Mouse (Mus musculus): ENCODE results near the gene Urgcp. TPM values are rescaled to one million over a fixed set of nuclear protein-coding genes. Genes with fewer than 3 reads are reported as not detected.

The Urgcp gene
- polyA plus RNA-seq, 1 experiment from 2014 or later = 16.0 TPM

- Histone ChIP-seq H3K9me3 (replicated peaks; ENCODE audit: control insufficient read depth, low read length) (no peaks in the 10 kb centered on the region), H3K4me1 (ENCODE audit: control insufficient read depth, insufficient read depth, low read length) (peaks cover 4% of the 10 kb centered on the region; the same call in 1 of the 2 replicates), H3K36me3 (ENCODE audit: control insufficient read depth, insufficient read depth, low read length) (no peaks in the 10 kb centered on the region), H3K4me3 (ENCODE audit: low read depth, low read length) (peak overlapping the region; percentile 75), H3K27me3 (replicated peaks; ENCODE audit: control insufficient read depth, insufficient read depth, low read length) (no peaks in the 10 kb centered on the region), H3K27ac (ENCODE audit: low read depth, low read length) (0 out of 2 replicates have a peak overlapping the region, but pooled peaks have one; percentile 91), H3K4me2 (ENCODE audit: low read length) (peak overlapping the region; percentile 65), H3K9ac (ENCODE audit: low read length) (peak overlapping the region; percentile 89)
- DNase-seq (ENCODE audit: low spot score) = no peak
- ATAC-seq = peak; percentile 47
- WGBS = 16% methylated on average over 6 of the region's 6 CpGs
Measured at GRCm38 (mm10) chr11:5762633-5762982, 432 bp upstream of the Urgcp start.

DNA sequence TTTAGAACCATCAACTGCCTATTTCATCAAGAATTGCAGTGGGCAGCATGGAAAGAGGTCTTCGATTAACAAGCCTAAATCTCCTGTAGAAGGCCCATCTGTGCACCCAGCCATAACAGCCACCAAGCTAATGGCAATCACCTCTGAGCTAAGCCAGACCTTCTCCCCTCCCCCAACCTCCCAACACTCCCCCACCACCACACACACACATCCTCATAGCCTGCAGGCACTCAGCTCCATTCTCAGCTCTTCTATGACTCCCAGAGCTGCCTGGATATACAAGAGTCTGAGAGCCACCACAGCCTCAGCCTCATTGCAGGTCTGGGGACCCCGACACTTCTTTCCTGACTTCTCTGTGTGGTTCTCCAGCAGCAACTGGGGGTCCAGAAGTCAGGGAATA, 8.4 kb downstream of the Urgcp start:
- Histone ChIP-seq H3K4me3 (ENCODE audit: low read depth, low read length) (no peak overlapping the region), H3K27me3 (replicated peaks; ENCODE audit: control insufficient read depth, insufficient read depth, low read length) (no peaks in the 10 kb centered on the region), H3K4me1 (ENCODE audit: control insufficient read depth, insufficient read depth, low read length) (no peaks in the 10 kb centered on the region), H3K9me3 (replicated peaks; ENCODE audit: control insufficient read depth, low read length) (no peaks in the 10 kb centered on the region), H3K4me2 (ENCODE audit: low read length) (no peak overlapping the region), H3K27ac (ENCODE audit: low read depth, low read length) (no peak overlapping the region), H3K36me3 (ENCODE audit: control insufficient read depth, insufficient read depth, low read length) (no peaks in the 10 kb centered on the region), H3K9ac (ENCODE audit: low read length) (no peak overlapping the region)
- 86% methylated on average over 2 of the region's 2 CpGs for WGBS
- DNase-seq (ENCODE audit: low spot score) (no peak), ATAC-seq (no peak)

DNA sequence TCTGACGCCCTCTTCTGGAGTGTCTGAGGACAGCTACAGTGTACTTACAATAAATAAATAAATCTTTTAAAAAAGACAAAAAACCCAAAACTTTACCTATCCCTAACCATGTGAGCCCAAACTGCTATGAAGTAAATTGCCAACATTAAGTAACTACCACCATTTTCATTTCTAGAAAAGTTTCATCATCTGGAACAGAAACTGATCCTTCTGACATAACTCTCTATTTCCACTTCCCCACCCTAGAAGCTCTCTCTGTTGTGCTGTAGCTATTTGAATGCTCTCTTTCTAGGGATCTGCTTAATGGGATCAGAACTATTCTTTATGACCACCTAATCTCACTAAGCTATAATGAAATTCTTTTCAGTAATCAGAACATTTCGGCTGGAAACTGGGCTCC, 17.2 kb downstream of the Urgcp start:
- no peak overlapping the region for H3K4me3 ChIP-seq (ENCODE audit: low read depth, low read length)
- H3K9ac ChIP-seq (ENCODE audit: low read length) = no peak overlapping the region
- no peaks in the 10 kb centered on the region for H3K9me3 ChIP-seq (replicated peaks; ENCODE audit: control insufficient read depth, low read length)
- H3K27me3 ChIP-seq (replicated peaks; ENCODE audit: control insufficient read depth, insufficient read depth, low read length) = no peaks in the 10 kb centered on the region
- H3K4me2 ChIP-seq (ENCODE audit: low read length) = no peak overlapping the region
- H3K36me3 ChIP-seq (ENCODE audit: control insufficient read depth, insufficient read depth, low read length) = no peaks in the 10 kb centered on the region
- 76% methylated on average over 2 of the region's 2 CpGs for WGBS
- peaks cover 2% of the 10 kb centered on the region; the same call in 1 of the 2 replicates for H3K4me1 ChIP-seq (ENCODE audit: control insufficient read depth, insufficient read depth, low read length)
- DNase-seq (ENCODE audit: low spot score) = no peak
- no peak overlapping the region for H3K27ac ChIP-seq (ENCODE audit: low read depth, low read length)
- ATAC-seq = no peak

DNA sequence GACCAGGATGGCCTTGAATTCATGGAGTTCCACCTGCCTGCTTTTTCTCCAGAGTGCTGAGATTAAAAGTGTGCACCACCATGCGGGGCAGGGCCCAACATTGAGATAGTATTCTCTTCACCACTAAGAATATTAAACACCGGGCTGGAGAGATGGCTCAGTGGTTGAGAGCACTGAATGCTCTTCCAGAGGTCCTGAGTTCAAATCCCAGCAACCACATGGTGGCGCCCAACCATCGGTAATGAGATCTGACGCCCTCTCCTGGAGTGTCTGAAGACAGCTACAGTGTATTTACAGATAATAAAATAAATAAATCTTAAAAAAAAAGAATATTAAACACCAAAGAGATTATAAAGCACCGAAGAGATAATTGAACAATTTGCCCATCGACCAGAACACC, 20.1 kb downstream of the Urgcp start:
- H3K4me1 ChIP-seq (ENCODE audit: control insufficient read depth, insufficient read depth, low read length) = peaks cover 3% of the 10 kb centered on the region; the same call in 1 of the 2 replicates
- 75% methylated on average over 7 of the region's 7 CpGs for WGBS
- H3K4me2 ChIP-seq (ENCODE audit: low read length) = no peak overlapping the region

GRCm38 (mm10) chr11:5740965-5741627, 21.1 kb downstream of the Urgcp start:
- H3K9ac ChIP-seq (ENCODE audit: low read length) = peak overlapping the region; percentile 97
- WGBS = under 1% methylated on average over 42 of the region's 50 CpGs

More for the DNA sequence above, 20.1 kb downstream of the Urgcp start:
- no peaks in the 10 kb centered on the region for H3K36me3 ChIP-seq (ENCODE audit: control insufficient read depth, insufficient read depth, low read length)
- no peaks in the 10 kb centered on the region for H3K27me3 ChIP-seq (replicated peaks; ENCODE audit: control insufficient read depth, insufficient read depth, low read length)
- no peaks in the 10 kb centered on the region for H3K9me3 ChIP-seq (replicated peaks; ENCODE audit: control insufficient read depth, low read length)
- no peak overlapping the region for H3K4me3 ChIP-seq (ENCODE audit: low read depth, low read length)
- no peak for DNase-seq (ENCODE audit: low spot score)
- no peak overlapping the region for H3K9ac ChIP-seq (ENCODE audit: low read length)
- H3K27ac ChIP-seq (ENCODE audit: low read depth, low read length) = no peak overlapping the region
- no peak for ATAC-seq

DNA sequence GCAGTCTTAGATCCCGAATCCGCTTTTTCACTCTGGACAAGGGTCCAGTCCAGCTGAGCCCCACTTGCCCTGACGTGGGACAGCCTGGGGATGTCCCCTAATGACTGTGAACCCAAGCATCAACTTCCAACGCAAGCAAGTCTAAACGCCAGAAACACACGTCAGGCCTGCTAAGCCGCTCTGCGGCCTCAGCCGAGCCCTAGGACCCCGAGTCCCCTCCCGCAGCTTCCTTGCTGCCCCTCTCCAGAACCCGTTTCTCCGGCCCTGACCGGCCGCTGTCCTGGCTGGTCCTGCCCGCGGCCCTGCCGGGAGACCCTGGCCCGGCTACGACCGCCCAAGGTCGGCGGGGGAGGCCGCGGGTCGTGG, 21.6 kb downstream of the Urgcp start:
- H3K27ac ChIP-seq (ENCODE audit: low read depth, low read length) = peak overlapping the region; percentile 70
- WGBS = 2% methylated on average over 18 of the region's 26 CpGs
- H3K36me3 ChIP-seq (ENCODE audit: control insufficient read depth, insufficient read depth, low read length) = no peaks in the 10 kb centered on the region
- H3K4me1 ChIP-seq (ENCODE audit: control insufficient read depth, insufficient read depth, low read length) = peaks cover 3% of the 10 kb centered on the region; the same call in 1 of the 2 replicates
- peak; percentile 39 for DNase-seq (ENCODE audit: low spot score)
- H3K4me3 ChIP-seq (ENCODE audit: low read depth, low read length) = peak overlapping the region; percentile 80
- no peaks in the 10 kb centered on the region for H3K27me3 ChIP-seq (replicated peaks; ENCODE audit: control insufficient read depth, insufficient read depth, low read length)
- no peaks in the 10 kb centered on the region for H3K9me3 ChIP-seq (replicated peaks; ENCODE audit: control insufficient read depth, low read length)
- H3K4me2 ChIP-seq (ENCODE audit: low read length) = peak overlapping the region; percentile 87
- peak; percentile 65 for ATAC-seq
- peak overlapping the region; percentile 97 for H3K9ac ChIP-seq (ENCODE audit: low read length)

More at GRCm38 (mm10) chr11:5740965-5741627, 21.1 kb downstream of the Urgcp start:
- Histone ChIP-seq H3K4me1 (ENCODE audit: control insufficient read depth, insufficient read depth, low read length) (peaks cover 3% of the 10 kb centered on the region; the same call in 1 of the 2 replicates), H3K27me3 (replicated peaks; ENCODE audit: control insufficient read depth, insufficient read depth, low read length) (no peaks in the 10 kb centered on the region), H3K36me3 (ENCODE audit: control insufficient read depth, insufficient read depth, low read length) (no peaks in the 10 kb centered on the region), H3K9me3 (replicated peaks; ENCODE audit: control insufficient read depth, low read length) (no peaks in the 10 kb centered on the region), H3K27ac (ENCODE audit: low read depth, low read length) (peak overlapping the region; percentile 70), H3K4me3 (ENCODE audit: low read depth, low read length) (peak overlapping the region; percentile 80), H3K4me2 (ENCODE audit: low read length) (peak overlapping the region; percentile 87)
- ATAC-seq = peak; percentile 95
- peak; percentile 71 for DNase-seq (ENCODE audit: low spot score)

GRCm38 (mm10) chr11:5739846-5740245, 22.3 kb downstream of the Urgcp start:
- H3K9ac ChIP-seq (ENCODE audit: low read length) = peak overlapping the region; percentile 97
- WGBS = 60% methylated on average over 3 of the region's 3 CpGs
- H3K27ac ChIP-seq (ENCODE audit: low read depth, low read length) = no peak overlapping the region

DNA sequence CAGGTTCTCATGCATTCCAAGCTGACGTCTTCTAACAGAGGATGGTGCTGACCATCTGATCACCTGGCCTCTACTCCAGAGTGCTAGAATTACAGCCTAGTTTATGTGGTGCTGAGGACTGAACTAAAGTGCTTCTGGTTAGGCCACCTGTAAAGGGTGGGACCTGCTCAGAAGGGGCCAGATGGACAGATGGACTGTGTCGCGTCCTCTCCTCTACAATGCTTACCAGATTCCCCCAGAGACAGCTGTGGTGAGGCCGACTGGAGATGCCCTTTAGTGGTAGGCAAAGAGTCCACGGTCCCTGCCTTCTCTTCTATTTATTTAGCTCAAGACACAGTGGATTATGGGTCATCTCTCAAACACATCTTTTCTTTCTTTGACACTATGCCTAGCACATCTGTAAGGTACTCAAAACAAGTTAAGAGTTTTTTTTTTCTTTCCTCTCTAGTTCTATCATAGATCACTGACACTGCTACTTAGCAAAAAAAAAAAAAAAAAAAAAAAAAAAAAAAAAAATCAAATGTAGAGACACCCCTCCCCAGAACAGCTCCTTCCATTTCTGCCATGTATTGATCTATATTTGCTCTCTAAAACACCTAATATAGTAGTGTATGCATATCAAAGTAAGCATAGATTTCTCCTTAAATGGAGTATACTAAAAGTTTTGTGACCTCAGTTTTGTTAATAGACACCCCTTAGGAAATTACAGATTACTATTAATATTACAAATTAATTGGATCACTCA, 23.1 kb downstream of the Urgcp start:
- DNase-seq (ENCODE audit: low spot score) (no peak), ATAC-seq (no peak)
- no peak overlapping the region for H3K4me2 ChIP-seq (ENCODE audit: low read length)
- H3K27me3 ChIP-seq (replicated peaks; ENCODE audit: control insufficient read depth, insufficient read depth, low read length) = no peaks in the 10 kb centered on the region
- H3K9me3 ChIP-seq (replicated peaks; ENCODE audit: control insufficient read depth, low read length) = no peaks in the 10 kb centered on the region
- no peaks in the 10 kb centered on the region for H3K36me3 ChIP-seq (ENCODE audit: control insufficient read depth, insufficient read depth, low read length)
- H3K9ac ChIP-seq (ENCODE audit: low read length) = no peak overlapping the region
- H3K4me3 ChIP-seq (ENCODE audit: low read depth, low read length) = no peak overlapping the region
- 89% methylated on average over 5 of the region's 5 CpGs for WGBS
- peaks cover 3% of the 10 kb centered on the region; the same call in 1 of the 2 replicates for H3K4me1 ChIP-seq (ENCODE audit: control insufficient read depth, insufficient read depth, low read length)
- H3K27ac ChIP-seq (ENCODE audit: low read depth, low read length) = no peak overlapping the region

More at GRCm38 (mm10) chr11:5739846-5740245, 22.3 kb downstream of the Urgcp start:
- no peak overlapping the region for H3K4me3 ChIP-seq (ENCODE audit: low read depth, low read length)
- peak overlapping the region; percentile 87 for H3K4me2 ChIP-seq (ENCODE audit: low read length)
- H3K27me3 ChIP-seq (replicated peaks; ENCODE audit: control insufficient read depth, insufficient read depth, low read length) = no peaks in the 10 kb centered on the region
- DNase-seq (ENCODE audit: low spot score) (no peak), ATAC-seq (no peak)
- H3K9me3 ChIP-seq (replicated peaks; ENCODE audit: control insufficient read depth, low read length) = no peaks in the 10 kb centered on the region
- no peaks in the 10 kb centered on the region for H3K36me3 ChIP-seq (ENCODE audit: control insufficient read depth, insufficient read depth, low read length)
- peaks cover 3% of the 10 kb centered on the region; the same call in 1 of the 2 replicates for H3K4me1 ChIP-seq (ENCODE audit: control insufficient read depth, insufficient read depth, low read length)

GRCm38 (mm10) chr11:5737137-5737536, 25.0 kb downstream of the Urgcp start:
- 95% methylated on average over 5 of the region's 5 CpGs for whole genome bisulfite sequencing
- DNase-seq (ENCODE audit: low spot score) = no peak
- H3K4me2 ChIP-seq (ENCODE audit: low read length) = no peak overlapping the region
- no peaks in the 10 kb centered on the region for H3K36me3 ChIP-seq (ENCODE audit: control insufficient read depth, insufficient read depth, low read length)
- no peak overlapping the region for H3K9ac ChIP-seq (ENCODE audit: low read length)
- no peak for ATAC-seq
- no peaks in the 10 kb centered on the region for H3K27me3 ChIP-seq (replicated peaks; ENCODE audit: control insufficient read depth, insufficient read depth, low read length)
- H3K27ac ChIP-seq (ENCODE audit: low read depth, low read length) = no peak overlapping the region
- H3K9me3 ChIP-seq (replicated peaks; ENCODE audit: control insufficient read depth, low read length) = no peaks in the 10 kb centered on the region
- H3K4me3 ChIP-seq (ENCODE audit: low read depth, low read length) = no peak overlapping the region
- peaks cover 3% of the 10 kb centered on the region; the same call in 1 of the 2 replicates for H3K4me1 ChIP-seq (ENCODE audit: control insufficient read depth, insufficient read depth, low read length)

Data from forebrain, embryonic 14.5 days (tissue).